Mouse (Mus musculus) cerebellum, adult 9-10 months (tissue): Measurements from ENCODE around the gene Map3k12.

Source experiments
- DNase-seq: peaks from one replicate; pipeline ENCODE4 v3.0.0; 2022

Gene Map3k12

DNA sequence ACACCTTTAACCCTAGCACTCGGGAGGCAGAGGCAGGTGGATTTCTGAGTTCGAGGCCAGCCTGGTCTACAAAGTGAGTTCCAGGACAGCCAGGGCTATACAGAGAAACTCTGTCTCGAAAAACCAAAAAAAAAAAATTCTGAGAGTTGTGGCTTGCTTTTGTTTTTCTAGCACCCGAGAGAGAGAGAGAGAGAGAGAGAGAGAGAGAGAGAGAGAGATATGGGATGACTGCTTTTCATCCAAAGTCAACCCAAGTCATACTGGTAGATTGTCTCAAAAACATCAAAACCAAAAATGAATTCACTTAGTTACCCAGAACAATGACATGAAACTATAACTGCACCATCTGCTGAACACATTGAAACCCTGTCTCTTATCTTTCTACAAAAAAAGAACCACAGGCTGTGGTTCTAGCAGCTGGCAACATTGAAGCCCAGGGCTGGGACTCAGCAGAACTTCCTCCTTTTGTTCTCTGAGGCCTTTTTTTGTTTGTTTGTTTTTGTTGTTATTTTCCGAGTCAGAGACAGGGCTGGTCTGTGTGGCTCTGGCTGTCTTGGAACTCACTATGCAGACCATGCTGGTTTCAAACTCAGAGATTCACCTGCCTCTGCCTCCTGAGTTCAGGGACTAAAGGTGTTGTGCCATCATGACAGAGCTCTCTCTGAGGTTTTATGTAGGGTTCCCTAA is 58.7 kb downstream of the Map3k12 start:
- no peak for DNase-seq

DNA sequence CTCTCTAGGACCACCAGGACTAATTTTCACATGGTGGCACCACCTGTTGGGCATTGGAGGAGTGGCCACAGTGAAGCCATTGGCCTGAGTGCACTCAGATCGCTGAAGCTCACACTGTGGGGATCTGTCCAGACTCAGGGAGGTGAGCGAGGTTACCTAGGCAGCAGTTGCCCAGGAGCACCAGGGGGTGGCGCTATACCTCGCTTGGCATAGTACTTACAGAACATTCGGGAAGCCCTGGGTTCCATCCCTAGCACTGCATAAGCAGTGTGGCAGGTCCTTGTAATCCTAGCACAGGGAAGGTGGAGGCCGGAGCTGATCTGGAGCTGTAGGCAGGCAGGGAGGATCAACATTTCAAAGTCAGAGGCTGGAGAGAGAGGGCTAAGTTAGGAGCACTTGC is 60.9 kb downstream of the Map3k12 start:
- DNase-seq: peak; percentile 54

DNA sequence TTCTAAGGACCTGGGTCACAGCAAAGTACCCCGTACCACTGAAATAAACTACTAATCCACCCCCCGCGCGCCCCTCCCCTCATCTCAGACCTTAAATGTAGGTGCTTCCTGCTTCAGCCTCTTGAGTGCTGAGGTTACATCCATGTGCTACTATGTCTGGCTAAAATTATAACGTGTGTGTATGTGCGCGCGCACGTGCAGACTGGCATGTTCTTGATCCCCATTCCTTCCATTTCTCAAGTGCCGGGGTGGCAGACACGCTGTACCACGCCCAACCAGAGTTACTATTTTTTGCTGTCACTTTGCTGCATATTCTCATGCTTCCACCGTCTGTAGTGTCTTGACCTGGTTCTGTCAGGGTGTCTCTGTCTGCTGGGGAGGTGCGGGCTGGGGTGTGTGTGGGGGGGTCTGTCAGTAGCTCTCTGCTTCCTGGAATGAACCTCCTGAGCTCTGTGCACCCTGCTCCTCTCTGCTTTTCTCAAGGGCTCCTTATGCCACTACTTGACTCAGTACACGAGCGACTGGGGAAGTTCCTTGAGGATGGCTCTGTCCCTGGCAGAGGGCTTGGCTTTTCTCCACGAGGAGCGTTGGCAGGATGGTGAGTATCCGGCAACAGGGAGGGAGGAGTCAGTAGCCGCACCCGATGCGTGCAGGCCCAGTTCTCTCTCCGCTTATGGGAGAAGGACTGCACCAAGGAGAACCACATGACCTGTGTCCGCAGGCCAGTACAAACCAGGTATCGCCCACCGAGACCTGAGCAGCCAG is 65.0 kb downstream of the Map3k12 start:
- no peak for DNase-seq

DNA sequence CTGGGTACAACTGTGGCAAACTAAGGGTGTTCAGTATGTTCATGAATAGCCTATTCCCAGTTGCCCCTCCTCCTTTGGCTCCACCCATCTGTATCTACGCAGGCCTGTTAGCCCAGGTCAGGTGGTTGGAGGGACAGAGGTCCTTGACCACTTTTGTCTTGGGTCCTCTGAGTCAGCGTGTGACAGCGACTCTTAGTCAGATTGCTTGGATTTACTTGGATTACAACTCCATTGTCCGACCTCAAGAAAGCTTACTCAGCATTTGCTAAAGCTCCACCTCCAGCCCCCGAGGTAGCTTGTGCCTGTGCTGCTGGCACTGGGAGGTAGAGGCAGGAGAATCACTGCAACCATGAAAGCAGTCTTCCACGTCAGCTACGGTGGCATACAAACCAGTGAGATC is 65.9 kb downstream of the Map3k12 start:
- DNase-seq: no peak

DNA sequence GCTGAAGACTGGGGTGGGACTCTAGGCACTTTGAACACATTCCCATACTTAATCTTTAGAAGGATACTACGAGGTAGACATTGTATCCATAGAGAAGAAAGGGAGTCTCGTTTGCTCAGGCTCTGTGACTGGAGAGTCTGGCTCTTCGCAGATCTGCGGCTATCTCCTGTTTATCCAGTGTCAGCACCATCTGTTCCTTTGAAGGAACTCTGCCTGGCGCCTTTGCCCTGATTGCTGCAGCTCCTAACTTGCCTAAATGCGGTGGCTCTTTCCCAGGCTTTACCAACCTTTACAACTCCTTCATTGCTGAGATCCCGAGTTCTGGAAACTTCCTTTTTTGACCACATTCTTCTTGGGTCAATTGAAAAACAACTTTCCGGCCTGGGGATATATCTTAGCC is 67.5 kb downstream of the Map3k12 start:
- no peak for DNase-seq
